Comparison of ENCODE assay signal across 9 mouse cellular contexts in the genomic region with DNA sequence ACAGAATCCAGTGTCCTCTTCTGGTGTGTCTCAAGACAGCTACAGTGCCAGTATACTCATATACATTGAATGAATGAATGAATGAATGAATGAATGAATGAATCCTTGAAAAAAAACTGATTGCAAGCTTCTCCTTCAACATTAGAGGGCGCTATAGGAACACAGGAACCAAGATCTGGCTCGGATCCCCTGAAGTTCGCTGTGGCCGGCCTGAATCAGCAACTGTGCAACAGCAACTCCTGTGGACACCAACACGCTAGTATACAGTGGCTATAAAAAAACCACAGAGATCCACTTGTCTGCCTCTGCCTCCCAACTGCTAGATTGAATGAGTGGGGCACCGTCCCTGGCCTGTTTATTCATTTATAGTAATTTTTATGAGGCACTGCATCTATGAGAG. TPM values are rescaled to one million over a fixed set of nuclear protein-coding genes. Genes with fewer than 3 reads are reported as not detected.
DNase-seq lines count a peak whose midpoint lies in the region; ATAC-seq and TF ChIP-seq lines count a peak whose summit lies in the region.
"Had no signal": no experiment of that assay in that cellular context is flagged by ENCODE, and none has a peak within 500 bp of the region (broad histone marks: within the 10 kb centered on the region; RNA-seq: fewer than 3 reads in every experiment).

No protein-coding gene starts in this region.

- ATAC-seq in forebrain, postnatal 0 days = peak; percentile 56; the same call in 1 of the 2 replicates
- no peak for ATAC-seq in forebrain, embryonic 15.5 days (replicated peaks)
- ATAC-seq in midbrain, postnatal 0 days (ENCODE audit: low FRiP score) = 0 out of 2 replicates have a peak, but pooled peaks have one; percentile 47
- ATAC-seq in activated CD4-positive, CD25-positive, alpha-beta regulatory T cell, adult 4 months = no peak

- no peaks in the 10 kb centered on the region; the same call in 1 of the 2 replicates for H3K9me3 ChIP-seq in forebrain, postnatal 0 days (ENCODE audit: low read length)
- H3K9me3 ChIP-seq in forebrain, embryonic 15.5 days = no peaks in the 10 kb centered on the region
- no peaks in the 10 kb centered on the region for H3K9me3 ChIP-seq in midbrain, postnatal 0 days (ENCODE audit: low read length)
- H3K9me3 ChIP-seq: limb, embryonic 12.5 days had no signal

- H3K27me3 ChIP-seq in forebrain, postnatal 0 days (ENCODE audit: insufficient read depth, low read length) = no peaks in the 10 kb centered on the region
- H3K27me3 ChIP-seq in forebrain, embryonic 15.5 days = no peaks in the 10 kb centered on the region
- H3K27me3 ChIP-seq in midbrain, postnatal 0 days (ENCODE audit: insufficient read depth, low read length) = no peaks in the 10 kb centered on the region
- H3K27me3 ChIP-seq: limb, embryonic 12.5 days had no signal

- H3K4me2 ChIP-seq in forebrain, postnatal 0 days (ENCODE audit: low read depth) = no peak overlapping the region
- H3K4me2 ChIP-seq in forebrain, embryonic 15.5 days (replicated peaks) = no peak overlapping the region
- H3K4me2 ChIP-seq in midbrain, postnatal 0 days (ENCODE audit: low read depth, low read length, poor library complexity, severe bottlenecking) = no peak overlapping the region
- H3K4me2 ChIP-seq: limb, embryonic 12.5 days had no signal

- no peaks in the 10 kb centered on the region for H3K4me1 ChIP-seq in forebrain, postnatal 0 days (ENCODE audit: insufficient read depth)
- no peaks in the 10 kb centered on the region for H3K4me1 ChIP-seq in forebrain, embryonic 15.5 days
- no peaks in the 10 kb centered on the region for H3K4me1 ChIP-seq in midbrain, postnatal 0 days (ENCODE audit: insufficient read depth, low read length)
- H3K4me1 ChIP-seq: limb, embryonic 12.5 days had no signal

- no peak overlapping the region for H3K27ac ChIP-seq in forebrain, postnatal 0 days (ENCODE audit: low read depth, low read length)
- no peak overlapping the region for H3K27ac ChIP-seq in forebrain, embryonic 15.5 days (replicated peaks)
- no peak overlapping the region for H3K27ac ChIP-seq in midbrain, postnatal 0 days (ENCODE audit: low read depth, low read length)
- H3K27ac ChIP-seq: limb, embryonic 12.5 days had no signal

- intact Hi-C loops in left cerebral cortex, postnatal 10 days (cut with DNase I) = loop anchor here (5.0 kb wide), 2 partner anchors 189 to 449 kb away; partner anchors contain the start of gene Carmil1

- H3K36me3 ChIP-seq in forebrain, postnatal 0 days (ENCODE audit: insufficient read depth) = no peaks in the 10 kb centered on the region
- H3K36me3 ChIP-seq in forebrain, embryonic 15.5 days = no peaks in the 10 kb centered on the region
- no peaks in the 10 kb centered on the region for H3K36me3 ChIP-seq in midbrain, postnatal 0 days (ENCODE audit: insufficient read depth, low read length)
- H3K36me3 ChIP-seq: limb, embryonic 12.5 days had no signal

- TF ChIP-seq CTCF in forebrain, postnatal 0 days (IDR thresholded peaks at IDR 0.05; ENCODE audit: low read depth) = peak; percentile 75
- peak; percentile 81 for TF ChIP-seq CTCF in midbrain, postnatal 0 days (IDR thresholded peaks at IDR 0.05)

- no peak overlapping the region for H3K9ac ChIP-seq in forebrain, postnatal 0 days
- H3K9ac ChIP-seq in forebrain, embryonic 15.5 days (replicated peaks) = no peak overlapping the region
- no peak overlapping the region for H3K9ac ChIP-seq in midbrain, postnatal 0 days (replicated peaks; ENCODE audit: low read length, poor library complexity, severe bottlenecking)
- H3K9ac ChIP-seq: limb, embryonic 12.5 days had no signal

- WGBS in forebrain, postnatal 0 days = 11% methylated on average over 6 of the region's 6 CpGs
- 18% methylated on average over 6 of the region's 6 CpGs for WGBS in forebrain, embryonic 15.5 days
- WGBS in midbrain, postnatal 0 days = 14% methylated on average over 6 of the region's 6 CpGs

- peak; percentile 67 for DNase-seq in forebrain, postnatal 0 days
- DNase-seq in 3T3-L1 (ENCODE audit: low read depth, low spot score) = peak; percentile 44
- DNase-seq in adrenal gland, adult 8-10 months = peak; percentile 6
- peak; percentile 28 for DNase-seq in gastrocnemius, postnatal 10 days
- peak; percentile 13 to 43 for DNase-seq in left cerebral cortex, postnatal 10 days (ENCODE audit: extremely low spot score in 1 of 2, low spot score in 2 of 2)
- peak; percentile 82 for DNase-seq in midbrain, postnatal 0 days (ENCODE audit: low spot score)

- H3K4me3 ChIP-seq in forebrain, postnatal 0 days (ENCODE audit: low read depth, low read length) = no peak overlapping the region
- no peak overlapping the region for H3K4me3 ChIP-seq in forebrain, embryonic 15.5 days
- no peak overlapping the region for H3K4me3 ChIP-seq in midbrain, postnatal 0 days (ENCODE audit: low read depth, low read length)
- H3K4me3 ChIP-seq: limb, embryonic 12.5 days had no signal

RNA-seq across cellular contexts. Expression of gene Slc17a3, which starts 6.2 kb away (rescaled TPM):
- total RNA-seq in forebrain, postnatal 0 days (2014; rRNA removed) = 0.10 TPM in 1 of 2 replicates, not detected in the other
- polyA plus RNA-seq in forebrain, postnatal 0 days (2015; fragmentation: Nextera tagmentation; extraction: Ambion mirVana) = not detected in 2 replicates
- polyA plus RNA-seq in forebrain, embryonic 15.5 days (2015; fragmentation: Nextera tagmentation; extraction: Ambion mirVana) = 0.04 TPM in 1 of 2 replicates, not detected in the other
- total RNA-seq in adrenal gland, adult 8-10 months (2022) = 1 to 10 TPM in 1 of 4 experiments, under 1 TPM in 3; 0.18 to 1.4 (median 0.76) TPM
- total RNA-seq in gastrocnemius, postnatal 10 days (2021) = under 1 TPM in 1 of 2 experiments, not detected in 1; 0.07 TPM
- under 1 TPM; 0.19 to 0.28 TPM for total RNA-seq in left cerebral cortex, postnatal 10 days (2021)
- total RNA-seq in midbrain, postnatal 0 days (2014; rRNA removed) = 0.05 TPM in 1 of 2 replicates, not detected in the other
- polyA plus RNA-seq in midbrain, postnatal 0 days (2015; fragmentation: Nextera tagmentation; extraction: Ambion mirVana) = not detected in 2 replicates
- polyA plus RNA-seq in activated CD4-positive, CD25-positive, alpha-beta regulatory T cell, adult 4 months (2017; shearing (Covaris generic)) = not detected
- polyA plus RNA-seq: limb, embryonic 12.5 days had no signal

RNA-seq across cellular contexts. Expression of gene Slc17a2, which starts 26.3 kb away (rescaled TPM):
- total RNA-seq in forebrain, postnatal 0 days (2014; rRNA removed) = not detected in 2 replicates
- not detected in 2 replicates for polyA plus RNA-seq in forebrain, postnatal 0 days (2015; fragmentation: Nextera tagmentation; extraction: Ambion mirVana)
- not detected in 2 replicates for polyA plus RNA-seq in forebrain, embryonic 15.5 days (2015; fragmentation: Nextera tagmentation; extraction: Ambion mirVana)
- total RNA-seq in adrenal gland, adult 8-10 months (2022) = under 1 TPM in 1 of 4 experiments, not detected in 3; 0.06 TPM
- total RNA-seq in gastrocnemius, postnatal 10 days (2021) = under 1 TPM in 1 of 2 experiments, not detected in 1; 0.11 TPM
- total RNA-seq in left cerebral cortex, postnatal 10 days (2021) = not detected
- 0.11 TPM in 1 of 2 replicates, not detected in the other for total RNA-seq in midbrain, postnatal 0 days (2014; rRNA removed)
- not detected in 2 replicates for polyA plus RNA-seq in midbrain, postnatal 0 days (2015; fragmentation: Nextera tagmentation; extraction: Ambion mirVana)
- not detected for polyA plus RNA-seq in activated CD4-positive, CD25-positive, alpha-beta regulatory T cell, adult 4 months (2017; shearing (Covaris generic))
- polyA plus RNA-seq: limb, embryonic 12.5 days had no signal

RNA-seq across cellular contexts. Expression of gene Slc17a1, which starts 34.5 kb away (rescaled TPM):
- total RNA-seq in forebrain, postnatal 0 days (2014; rRNA removed) = 0.15 TPM in 1 of 2 replicates, not detected in the other
- polyA plus RNA-seq in forebrain, postnatal 0 days (2015; fragmentation: Nextera tagmentation; extraction: Ambion mirVana) = not detected in 2 replicates
- polyA plus RNA-seq in forebrain, embryonic 15.5 days (2015; fragmentation: Nextera tagmentation; extraction: Ambion mirVana) = not detected in 2 replicates
- not detected for total RNA-seq in adrenal gland, adult 8-10 months (2022)
- total RNA-seq in gastrocnemius, postnatal 10 days (2021) = not detected
- not detected for total RNA-seq in left cerebral cortex, postnatal 10 days (2021)
- total RNA-seq in midbrain, postnatal 0 days (2014; rRNA removed) = not detected in 2 replicates
- polyA plus RNA-seq in midbrain, postnatal 0 days (2015; fragmentation: Nextera tagmentation; extraction: Ambion mirVana) = not detected in 2 replicates
- not detected for polyA plus RNA-seq in activated CD4-positive, CD25-positive, alpha-beta regulatory T cell, adult 4 months (2017; shearing (Covaris generic))
- polyA plus RNA-seq: limb, embryonic 12.5 days had no signal

Comparison
In these comparisons a context has a peak if more than half of its experiments do, and no peak if none do; other contexts are left out.
1. ATAC-seq: peak in forebrain, postnatal 0 days (single experiment) and midbrain, postnatal 0 days (single experiment); none in forebrain, embryonic 15.5 days (single experiment) and activated CD4-positive, CD25-positive, alpha-beta regulatory T cell, adult 4 months (single experiment).
2. DNase-seq: peak in every context shown above with its lines; median percentile 82 in midbrain, postnatal 0 days; 67 in forebrain, postnatal 0 days; 44 in 3T3-L1; 28 in gastrocnemius, postnatal 10 days; 28 in left cerebral cortex, postnatal 10 days; 6 in adrenal gland, adult 8-10 months.